Mouse (Mus musculus) E14TG2a.4 (cell line): ENCODE results near the gene Tek.

ENCODE experiments used
- CTCF ChIP-seq: conservative IDR thresholded peaks from 2 replicates; pipeline ENCODE4 v1.5.1; 2014; ENCODE audit warnings: low read length
- NANOG ChIP-seq: IDR thresholded peaks from 2 replicates; pipeline ENCODE4 v1.6.1; 2014; ENCODE audit warnings: borderline replicate concordance, low read length, mixed read lengths

- TF ChIP-seq CTCF (no peak), NANOG (no peak)
Measured at GRCm38 (mm10) chr4:94785921-94786320, 46.8 kb downstream of the Tek start.
